Mouse (Mus musculus): Measurements from ENCODE around the gene Sord. TPM values are rescaled to one million over a fixed set of nuclear protein-coding genes. Genes with fewer than 3 reads are reported as not detected.
A peak's percentile ranks its signal among the peaks of the same experiment; 100 is the strongest.

Gene Sord
- total and polyA plus RNA-seq, 2 experiments from 2014 or later, result 87.7 to 99.5 TPM

DNA sequence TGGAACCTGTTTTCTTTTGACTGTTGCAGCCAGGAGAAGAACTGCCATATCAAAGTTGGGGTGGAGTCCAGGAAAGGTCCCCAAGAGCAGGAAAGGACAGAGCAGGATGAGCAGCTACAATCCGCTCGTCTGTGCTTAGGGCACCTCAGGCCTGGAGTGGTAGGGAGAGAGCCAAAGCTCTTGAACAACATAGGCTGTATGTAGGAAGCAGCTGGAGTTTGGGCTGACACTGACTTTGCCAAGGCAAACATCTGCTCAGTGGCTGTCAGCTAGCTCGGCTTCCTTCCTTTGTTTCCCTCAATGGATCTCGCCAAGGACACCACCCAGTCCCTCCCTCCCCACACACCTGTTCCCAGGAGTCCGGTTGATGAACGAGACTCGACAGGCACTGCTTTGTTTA, 51.6 kb downstream of the Sord start:
- no peaks in the 10 kb centered on the region for H3K9me3 ChIP-seq (replicated peaks; ENCODE audit: control insufficient read depth, low read length)
- no peaks in the 10 kb centered on the region for H3K36me3 ChIP-seq (replicated peaks; ENCODE audit: control insufficient read depth, insufficient read depth, low read length)
- no peak overlapping the region for H3K4me2 ChIP-seq (ENCODE audit: low read depth, low read length)
- DNase-seq (ENCODE audit: low spot score) (peak; percentile 58), ATAC-seq (ENCODE audit: insufficient read depth, low read depth) (peak; percentile 67)
- 43% methylated on average over 7 of the region's 7 CpGs for WGBS
- H3K27me3 ChIP-seq (ENCODE audit: control insufficient read depth, insufficient read depth, low read length), result 0 out of 2 replicates have a peak, but pooled peaks cover 5% of the 10 kb centered on the region
- H3K9ac ChIP-seq (replicated peaks; ENCODE audit: low read depth, low read length), result no peak overlapping the region
- no peak overlapping the region for H3K27ac ChIP-seq (ENCODE audit: low read depth)
- H3K4me1 ChIP-seq (ENCODE audit: control insufficient read depth, insufficient read depth), result no peaks in the 10 kb centered on the region; the same call in 1 of the 2 replicates
- no peak for TF ChIP-seq EP300 (IDR thresholded peaks at IDR 0.05; ENCODE audit: low read depth)
- no peak for TF ChIP-seq CTCF (IDR thresholded peaks at IDR 0.05; ENCODE audit: low read depth)
- no peak overlapping the region for H3K4me3 ChIP-seq (ENCODE audit: low read depth, low read length)

DNA sequence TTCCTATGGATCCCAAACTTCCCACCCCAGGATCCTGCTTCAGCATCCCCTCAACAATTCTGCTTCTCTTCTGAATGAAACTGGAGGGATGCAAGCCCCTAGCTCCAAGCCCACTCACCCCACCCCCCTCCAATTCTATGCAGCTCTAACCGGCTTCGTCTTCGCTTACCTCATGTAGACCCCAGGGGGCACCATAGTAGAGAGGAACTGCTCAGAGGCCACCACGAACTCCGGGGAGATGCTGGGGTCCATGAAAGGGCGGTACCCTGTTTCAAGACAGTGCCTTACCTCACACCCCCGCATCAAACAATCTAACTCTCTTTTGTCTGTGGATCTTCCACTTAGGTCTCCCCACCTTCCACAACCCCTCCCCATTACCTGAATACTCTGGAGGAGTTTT, 60.4 kb downstream of the Sord start:
- 7% methylated on average over 7 of the region's 7 CpGs for WGBS
- Histone ChIP-seq H3K4me3 (ENCODE audit: low read depth, low read length) (no peak overlapping the region), H3K4me2 (ENCODE audit: low read depth, low read length) (no peak overlapping the region), H3K27ac (ENCODE audit: low read depth) (no peak overlapping the region), H3K9me3 (replicated peaks; ENCODE audit: control insufficient read depth, low read length) (no peaks in the 10 kb centered on the region), H3K27me3 (ENCODE audit: control insufficient read depth, insufficient read depth, low read length) (peaks cover 61% of the 10 kb centered on the region), H3K9ac (replicated peaks; ENCODE audit: low read depth, low read length) (no peak overlapping the region), H3K4me1 (ENCODE audit: control insufficient read depth, insufficient read depth) (peaks cover 8% of the 10 kb centered on the region), H3K36me3 (replicated peaks; ENCODE audit: control insufficient read depth, insufficient read depth, low read length) (no peaks in the 10 kb centered on the region)
- ATAC-seq (ENCODE audit: insufficient read depth, low read depth) (no peak), DNase-seq (ENCODE audit: low spot score) (no peak)
- no peak for TF ChIP-seq CTCF (IDR thresholded peaks at IDR 0.05; ENCODE audit: low read depth)
- no peak for TF ChIP-seq EP300 (IDR thresholded peaks at IDR 0.05; ENCODE audit: low read depth)

DNA sequence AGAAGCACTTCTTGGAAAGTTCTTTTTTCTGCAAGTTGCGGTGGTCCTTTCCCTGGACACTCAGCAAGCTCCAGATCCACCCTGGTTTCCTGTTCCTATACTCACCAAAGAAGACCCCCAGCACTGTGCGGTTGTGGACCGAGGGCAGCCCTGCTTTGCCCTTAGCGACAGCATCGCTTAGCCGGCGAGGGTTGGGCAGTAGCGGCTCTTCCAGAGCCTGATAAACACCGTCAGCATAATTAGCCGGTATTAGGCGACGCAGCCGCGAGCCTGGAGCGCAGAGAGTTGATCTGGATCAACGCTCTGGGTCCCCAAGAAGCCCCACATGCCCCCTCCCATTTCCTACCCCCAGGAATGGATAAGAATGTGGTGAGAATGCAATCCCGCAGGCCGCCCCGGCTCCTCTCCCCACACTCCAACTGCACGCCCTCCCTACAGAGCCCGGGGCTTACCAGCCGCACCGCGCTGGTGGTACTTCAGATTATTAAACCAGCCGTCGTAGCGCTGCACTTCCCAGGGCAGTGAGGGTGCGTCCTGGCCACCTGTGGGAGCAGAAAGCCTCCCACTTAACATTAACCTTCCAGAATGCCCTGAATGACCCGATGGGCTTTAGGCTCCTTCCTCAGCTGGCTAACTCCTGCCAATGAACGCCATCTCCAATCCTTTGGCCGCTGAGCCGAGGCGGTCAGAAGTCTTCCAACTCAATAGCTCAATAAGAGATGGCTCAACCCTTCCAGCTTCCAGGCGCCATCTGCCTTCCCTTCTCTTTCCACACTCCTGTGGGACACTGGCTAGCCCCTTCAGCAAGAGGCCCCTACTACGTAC, 62.9 kb downstream of the Sord start:
- Histone ChIP-seq H3K27me3 (ENCODE audit: control insufficient read depth, insufficient read depth, low read length) (peaks cover 81% of the 10 kb centered on the region), H3K4me2 (ENCODE audit: low read depth, low read length) (peak overlapping the region; percentile 45), H3K9ac (replicated peaks; ENCODE audit: low read depth, low read length) (no peak overlapping the region), H3K9me3 (replicated peaks; ENCODE audit: control insufficient read depth, low read length) (no peaks in the 10 kb centered on the region), H3K4me3 (ENCODE audit: low read depth, low read length) (peak overlapping the region; percentile 38; the same call in 1 of the 2 replicates), H3K4me1 (ENCODE audit: control insufficient read depth, insufficient read depth) (peaks cover 23% of the 10 kb centered on the region), H3K27ac (ENCODE audit: low read depth) (no peak overlapping the region), H3K36me3 (replicated peaks; ENCODE audit: control insufficient read depth, insufficient read depth, low read length) (no peaks in the 10 kb centered on the region)
- ATAC-seq (ENCODE audit: insufficient read depth, low read depth), result no peak
- 2% methylated on average over 35 of the region's 35 CpGs for WGBS
- TF ChIP-seq EP300 (IDR thresholded peaks at IDR 0.05; ENCODE audit: low read depth) (no peak), CTCF (IDR thresholded peaks at IDR 0.05; ENCODE audit: low read depth) (no peak)
- no peak for DNase-seq (ENCODE audit: low spot score)

DNA sequence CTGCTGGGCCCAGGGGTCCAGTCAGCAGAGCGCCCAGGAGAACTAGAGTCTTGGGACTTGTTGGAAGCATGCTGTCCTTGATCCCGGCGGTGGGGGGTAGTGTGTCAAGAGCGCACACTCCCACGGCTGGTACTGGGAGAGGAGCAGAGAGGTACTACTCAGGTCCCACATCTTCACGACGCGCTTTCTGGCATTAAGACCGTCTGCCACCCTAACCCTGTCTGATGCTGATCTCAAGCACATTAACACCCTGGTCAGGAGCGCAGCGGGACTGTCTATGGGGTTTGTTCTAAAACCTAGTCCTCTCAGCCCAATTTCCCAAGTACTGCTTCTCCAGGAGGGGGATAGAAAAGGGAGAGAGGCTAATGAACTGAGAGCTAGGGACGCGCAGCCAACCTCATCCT, 63.5 kb downstream of the Sord start, which contains the start of gene Duox2:
Gene Duox2 (minus strand): TSS at position 354 of the 404 bp plus-strand sequence.
- ATAC-seq (ENCODE audit: insufficient read depth, low read depth), result no peak
- TF ChIP-seq CTCF (IDR thresholded peaks at IDR 0.05; ENCODE audit: low read depth) (no peak), EP300 (IDR thresholded peaks at IDR 0.05; ENCODE audit: low read depth) (no peak)

DNA sequence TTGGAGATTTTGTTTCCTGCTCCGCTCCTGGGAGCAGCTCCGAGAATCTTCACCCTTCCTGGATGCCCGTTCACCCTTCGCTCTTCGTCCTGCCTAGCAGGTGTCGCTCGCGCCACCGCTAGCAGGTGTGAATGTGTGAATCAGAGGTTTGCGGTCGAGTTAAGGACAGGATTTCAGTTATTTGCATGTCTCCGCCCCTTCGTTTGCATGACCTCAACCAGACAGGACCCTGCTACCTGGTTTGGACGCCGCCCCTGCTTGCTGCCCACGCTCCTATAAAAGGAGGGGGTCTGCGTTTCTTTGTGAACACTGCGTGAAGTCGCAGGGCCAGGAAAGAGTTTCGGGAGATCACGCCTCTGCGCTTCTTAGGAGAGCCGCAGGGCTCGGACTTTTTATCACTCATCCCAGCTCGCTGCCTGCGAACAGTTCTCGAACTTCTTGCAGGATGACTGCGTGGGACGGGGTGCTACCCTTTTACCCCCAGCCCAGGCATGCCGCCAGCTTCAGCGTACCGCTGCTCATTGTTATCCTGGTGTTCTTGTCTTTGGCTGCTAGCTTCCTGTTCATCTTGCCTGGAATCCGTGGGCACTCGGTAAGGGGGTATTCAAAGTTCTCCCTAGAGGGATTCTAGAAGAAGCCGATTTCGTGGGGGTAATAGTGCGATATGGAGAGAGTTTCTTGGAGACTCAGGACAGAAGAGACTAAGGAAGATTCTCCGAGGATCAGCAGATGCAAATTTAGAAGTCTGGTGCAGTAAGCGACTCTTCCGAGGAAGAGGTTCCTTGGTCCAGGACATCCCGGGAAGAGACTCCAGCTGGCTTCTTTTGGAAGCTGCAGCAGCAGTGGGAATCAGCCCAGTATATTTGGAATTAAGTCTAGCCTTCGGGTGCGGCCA, 64.3 kb downstream of the Sord start, which contains the start of gene Duoxa2:
Gene Duoxa2 (plus strand): TSS at position 305 of the 895 bp plus-strand sequence.
- H3K36me3 ChIP-seq (replicated peaks; ENCODE audit: control insufficient read depth, insufficient read depth, low read length), result no peaks in the 10 kb centered on the region
- H3K4me2 ChIP-seq (ENCODE audit: low read depth, low read length), result peak within 1 kb of the TSS; percentile 58
- H3K4me3 ChIP-seq (ENCODE audit: low read depth, low read length), result peak within 1 kb of the TSS; percentile 38
- no peak within 1 kb of the TSS for H3K27ac ChIP-seq (ENCODE audit: low read depth)
- 1% methylated on average over 43 of the region's 43 CpGs for WGBS
- ATAC-seq (ENCODE audit: insufficient read depth, low read depth) (no peak), DNase-seq (ENCODE audit: low spot score) (no peak)
- peaks cover 23% of the 10 kb centered on the region for H3K4me1 ChIP-seq (ENCODE audit: control insufficient read depth, insufficient read depth)
- TF ChIP-seq EP300 (IDR thresholded peaks at IDR 0.05; ENCODE audit: low read depth), result no peak
- no peak for TF ChIP-seq CTCF (IDR thresholded peaks at IDR 0.05; ENCODE audit: low read depth)
- no peak within 1 kb of the TSS for H3K9ac ChIP-seq (replicated peaks; ENCODE audit: low read depth, low read length)
- no peaks in the 10 kb centered on the region for H3K9me3 ChIP-seq (replicated peaks; ENCODE audit: control insufficient read depth, low read length)
- H3K27me3 ChIP-seq (ENCODE audit: control insufficient read depth, insufficient read depth, low read length), result peaks cover 90% of the 10 kb centered on the region

More for the DNA sequence above, 63.5 kb downstream of the Sord start, which contains the start of gene Duox2:
- Histone ChIP-seq H3K4me1 (ENCODE audit: control insufficient read depth, insufficient read depth) (peaks cover 23% of the 10 kb centered on the region), H3K4me3 (ENCODE audit: low read depth, low read length) (peak within 1 kb of the TSS; percentile 38), H3K9ac (replicated peaks; ENCODE audit: low read depth, low read length) (no peak within 1 kb of the TSS), H3K27ac (ENCODE audit: low read depth) (no peak within 1 kb of the TSS), H3K9me3 (replicated peaks; ENCODE audit: control insufficient read depth, low read length) (no peaks in the 10 kb centered on the region), H3K4me2 (ENCODE audit: low read depth, low read length) (peak within 1 kb of the TSS; percentile 58), H3K36me3 (replicated peaks; ENCODE audit: control insufficient read depth, insufficient read depth, low read length) (no peaks in the 10 kb centered on the region), H3K27me3 (ENCODE audit: control insufficient read depth, insufficient read depth, low read length) (peaks cover 87% of the 10 kb centered on the region)
- no peak for DNase-seq (ENCODE audit: low spot score)
- 2% methylated on average over 13 of the region's 13 CpGs for WGBS
